Mouse (Mus musculus): ENCODE measurements around the gene Nnmt.

Gene Nnmt

DNA sequence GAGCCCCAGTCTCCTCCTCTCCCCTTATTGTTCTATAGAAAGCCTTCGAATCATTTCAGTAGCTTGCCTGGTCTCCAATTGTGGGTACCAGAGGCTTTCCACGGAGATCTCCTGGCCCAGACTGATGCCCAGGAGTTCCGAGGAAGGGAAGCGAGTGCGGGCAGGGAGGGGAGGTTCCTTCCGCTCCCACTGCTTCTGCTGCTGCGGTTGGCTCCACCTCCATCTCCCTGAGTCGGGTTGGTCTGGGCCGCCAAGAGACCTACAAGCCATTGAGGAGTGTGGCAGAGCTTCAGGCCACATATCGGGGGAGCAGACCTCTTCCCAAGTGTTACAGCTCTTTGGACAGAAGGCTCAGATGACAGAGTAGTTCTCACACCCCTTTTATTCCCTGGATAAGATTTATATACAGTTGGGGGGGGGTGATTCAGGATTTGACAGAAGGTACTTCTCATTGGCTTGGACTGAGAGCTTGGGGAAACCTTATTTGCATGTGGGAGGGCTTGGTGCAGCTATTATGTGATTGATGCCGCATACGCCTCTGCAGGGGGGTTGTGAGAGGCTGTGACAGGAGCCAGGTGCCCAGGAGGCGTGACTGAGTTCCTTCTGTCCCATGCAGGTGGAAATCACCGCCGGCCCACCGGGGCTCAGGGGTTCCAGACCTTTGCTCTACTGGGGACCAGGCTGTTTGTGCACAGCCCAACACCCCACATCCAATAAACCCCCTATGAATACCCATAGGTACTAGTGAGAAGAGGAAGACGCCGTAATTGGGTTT, 30.8 kb upstream of the Nnmt start:
- no peak for DNase-seq (ENCODE audit: low read depth)

DNA sequence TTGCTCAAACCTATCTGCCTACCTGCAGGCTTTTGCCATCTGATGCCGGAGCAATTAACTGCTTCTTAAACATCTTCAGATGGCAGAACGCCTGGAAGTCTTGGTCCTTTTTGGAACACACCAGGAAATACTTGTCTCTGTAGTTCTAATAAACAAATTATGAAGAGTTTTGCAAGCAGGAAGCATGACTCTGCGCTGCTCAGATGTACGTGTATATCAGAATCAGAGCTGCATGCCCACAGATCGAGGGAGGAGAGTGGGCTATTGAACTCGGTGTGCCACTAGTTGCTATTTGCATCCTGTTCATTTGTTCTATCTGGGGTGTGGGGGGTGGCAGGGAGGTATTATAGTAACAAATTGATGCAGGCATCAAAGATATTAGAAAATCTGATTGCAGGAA, 28.2 kb upstream of the Nnmt start:
- no peak for DNase-seq (ENCODE audit: low read depth)

GRCm38 (mm10) chr9:48619268-48619667, 14.3 kb upstream of the Nnmt start:
- no peak for DNase-seq (ENCODE audit: low read depth)

GRCm38 (mm10) chr9:48618589-48618988, 13.6 kb upstream of the Nnmt start:
- peak; percentile 33 for DNase-seq (ENCODE audit: low read depth)

DNA sequence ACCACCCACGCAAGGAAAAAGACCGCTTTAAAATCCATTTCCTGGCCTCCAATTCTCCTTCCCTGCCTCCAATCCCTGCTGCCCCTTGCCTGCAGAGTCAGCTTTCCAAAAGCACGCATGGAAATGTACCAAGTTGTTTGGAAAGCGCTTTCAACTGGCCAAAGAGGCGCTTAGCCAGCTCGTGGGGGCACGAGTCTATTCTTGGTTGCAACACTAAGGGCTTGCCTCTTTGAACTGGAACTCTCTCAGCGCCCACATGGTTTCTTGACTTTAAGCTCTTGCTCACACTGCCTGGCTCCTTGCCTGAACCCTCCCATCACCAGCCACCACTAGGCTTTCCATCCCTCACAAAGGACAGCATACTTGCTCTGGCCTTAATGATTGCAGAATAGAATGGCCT, 13.2 kb upstream of the Nnmt start:
- DNase-seq (ENCODE audit: low read depth), result no peak

DNA sequence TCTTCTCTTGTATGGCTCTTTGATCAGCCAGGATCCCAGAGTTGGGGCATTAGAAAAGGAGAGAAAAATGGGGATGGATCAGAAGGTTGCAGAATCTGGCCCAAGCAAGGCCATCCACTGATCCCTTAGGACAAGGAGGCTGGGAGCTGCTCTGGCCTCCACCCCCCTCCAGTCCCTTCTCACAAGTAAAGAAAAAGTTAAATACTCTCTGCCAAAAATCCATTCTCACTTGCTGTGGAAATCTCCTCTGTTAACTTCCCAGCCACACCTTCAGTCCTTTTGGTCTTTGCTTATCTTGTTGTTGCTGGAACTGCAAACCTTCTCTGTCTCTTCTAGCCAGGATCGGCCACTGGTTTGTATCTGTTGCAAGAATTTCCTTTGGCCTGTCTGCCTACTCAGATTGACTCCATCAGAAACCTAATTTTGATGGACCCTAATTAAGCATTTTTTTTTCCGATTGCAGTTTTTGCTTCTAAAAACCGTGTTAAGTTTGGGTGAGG, 12.6 kb upstream of the Nnmt start:
- DNase-seq (ENCODE audit: low read depth), result no peak

DNA sequence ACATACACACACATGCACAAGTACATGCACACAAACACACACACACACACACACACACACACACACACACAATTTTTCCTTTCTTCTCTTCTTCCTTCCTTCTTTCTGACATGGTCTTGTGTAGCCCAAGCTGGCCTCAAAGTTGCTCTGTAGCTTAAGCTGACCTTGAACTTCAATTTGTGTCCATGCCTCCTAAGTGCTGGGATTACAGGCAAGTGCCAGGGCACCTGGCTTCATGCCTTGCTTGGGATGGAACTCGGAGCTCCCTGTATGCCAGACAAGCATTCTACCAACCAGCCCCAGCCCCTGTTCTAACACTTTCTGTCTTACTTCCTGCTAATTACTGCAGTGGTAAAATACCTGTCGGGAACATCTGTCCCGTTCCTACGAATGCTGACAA, 8.3 kb upstream of the Nnmt start:
- DNase-seq (ENCODE audit: low read depth), result no peak

DNA sequence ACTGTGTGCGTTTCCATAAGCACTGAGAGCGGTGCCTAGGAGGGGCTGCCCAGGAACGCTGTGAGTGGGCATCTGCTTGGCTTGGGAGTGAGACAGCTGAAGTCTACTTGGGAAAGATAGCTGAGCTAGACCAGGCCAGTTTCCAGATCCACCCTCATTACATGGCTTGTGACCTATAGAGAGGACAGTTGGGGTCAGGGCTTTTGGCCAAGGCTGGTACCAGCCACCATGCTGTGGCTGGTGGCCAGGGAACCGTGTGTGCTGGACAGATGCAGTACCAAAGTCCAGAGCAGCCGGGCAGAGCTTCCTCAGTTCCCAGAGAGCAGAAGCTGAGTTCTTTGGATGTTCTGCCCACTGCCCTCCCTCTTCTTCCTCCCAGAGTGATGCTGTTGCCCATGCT, 7.6 kb upstream of the Nnmt start:
- DNase-seq (ENCODE audit: low read depth), result no peak

DNA sequence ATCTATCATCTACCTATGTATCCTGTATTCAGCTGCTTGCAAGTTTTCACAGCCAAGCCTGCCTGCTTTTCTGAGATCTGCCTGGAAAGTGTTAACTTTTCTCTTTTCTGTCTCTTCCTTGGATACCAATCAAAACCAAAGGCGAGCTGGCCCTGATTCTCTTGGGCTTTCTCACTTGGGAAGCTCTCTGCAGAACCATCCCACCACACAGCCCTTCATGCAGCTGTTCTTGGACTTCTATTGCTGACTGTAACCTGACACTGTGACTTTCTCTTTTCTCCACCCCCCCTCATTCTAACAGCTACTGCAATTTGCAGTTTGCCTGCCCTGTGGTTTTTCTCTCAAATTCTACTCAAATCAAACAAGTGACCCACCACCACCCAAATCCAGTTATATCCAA, 6.1 kb upstream of the Nnmt start:
- no peak for DNase-seq (ENCODE audit: low read depth)

- DNase-seq (ENCODE audit: low read depth), result no peak
Observed at GRCm38 (mm10) chr9:48609734-48610133, 4.8 kb upstream of the Nnmt start.

DNA sequence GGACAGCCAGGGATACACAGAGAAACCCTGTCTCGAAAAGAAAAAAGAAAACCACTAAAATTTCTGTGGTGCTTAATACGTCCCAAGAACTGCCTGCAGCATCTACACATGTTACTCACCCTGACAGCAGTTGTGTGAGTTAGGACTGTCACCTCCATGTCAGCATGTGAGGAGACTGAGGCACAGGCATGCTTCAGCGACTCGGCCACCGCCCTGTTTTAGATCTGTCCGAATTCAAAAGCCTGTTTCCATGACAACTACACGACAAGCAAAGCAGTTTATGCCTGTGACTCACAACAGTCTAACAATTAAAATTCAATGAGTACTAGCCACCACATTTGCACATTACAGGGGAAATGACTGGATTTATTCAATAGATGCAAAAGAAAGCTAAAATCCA, 2.5 kb upstream of the Nnmt start:
- no peak for DNase-seq (ENCODE audit: low read depth)

DNA sequence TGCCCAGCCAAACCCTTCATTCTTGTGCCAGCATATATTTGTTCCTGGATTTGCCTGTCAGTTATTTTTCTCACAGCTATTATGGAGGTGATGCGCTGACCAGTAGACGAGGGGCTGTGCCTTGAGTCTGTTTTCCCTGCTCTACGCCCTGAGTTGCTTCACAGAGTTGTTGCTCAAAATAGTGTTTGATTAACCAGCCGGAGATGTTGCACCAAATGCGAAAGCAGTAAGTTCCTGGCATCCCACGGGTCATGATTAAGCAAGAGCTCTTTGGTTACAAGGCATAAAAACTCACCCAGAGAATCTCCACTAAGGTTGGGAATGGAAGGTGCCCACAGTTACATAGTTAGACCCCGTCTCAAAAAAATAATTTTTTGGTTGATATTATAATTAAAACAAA, 1.2 kb upstream of the Nnmt start:
- no peak for DNase-seq (ENCODE audit: low read depth)

GRCm38 (mm10) chr9:48605697-48606096, 744 bp upstream of the Nnmt start:
- no peak for DNase-seq (ENCODE audit: low read depth)

- DNase-seq (ENCODE audit: low read depth), result no peak
Observed at GRCm38 (mm10) chr9:48604226-48604625, 727 bp downstream of the Nnmt start.

GRCm38 (mm10) chr9:48600881-48601280, 4.1 kb downstream of the Nnmt start:
- DNase-seq (ENCODE audit: low read depth), result no peak

DNA sequence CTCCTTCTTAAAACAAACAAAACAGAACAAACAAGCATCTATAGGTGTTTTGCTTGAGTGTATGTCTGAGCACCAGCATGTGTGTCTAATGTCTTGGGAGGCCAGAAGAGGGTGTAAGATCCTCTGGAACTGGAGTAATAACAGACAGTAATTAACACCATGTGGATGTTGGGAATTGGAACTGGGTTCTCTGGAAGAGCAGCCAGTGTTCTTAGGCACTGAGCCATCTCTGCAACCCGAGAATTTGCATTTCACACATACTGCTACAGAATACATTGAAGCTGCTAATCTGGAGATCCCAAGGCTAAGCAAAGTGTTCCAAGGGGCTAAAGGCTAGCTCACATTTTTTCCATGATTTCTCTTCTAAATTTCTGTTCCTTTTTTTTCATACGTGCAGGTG, 4.9 kb downstream of the Nnmt start:
- DNase-seq (ENCODE audit: low read depth), result no peak

- DNase-seq (ENCODE audit: low read depth), result no peak
Observed at GRCm38 (mm10) chr9:48597494-48597893, 7.5 kb downstream of the Nnmt start.

DNA sequence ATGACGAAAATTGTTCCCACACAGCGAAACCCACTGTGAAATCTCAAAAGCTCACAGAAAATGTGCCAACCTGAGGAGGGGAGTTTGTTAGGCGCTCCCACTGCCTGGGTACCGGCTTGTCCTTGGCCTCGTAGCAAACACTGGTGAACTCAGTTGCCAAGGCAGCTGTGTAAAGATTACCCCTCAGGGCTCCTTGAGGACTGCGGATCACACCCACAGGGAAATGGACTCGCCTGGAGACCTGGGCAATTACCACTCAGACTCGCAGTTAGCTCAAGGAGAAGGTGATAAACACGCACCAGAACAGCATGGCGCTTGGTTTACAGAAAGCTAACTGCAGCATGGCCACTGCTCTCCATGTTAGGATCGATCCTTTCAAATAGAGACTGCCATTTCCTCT, 8.0 kb downstream of the Nnmt start:
- no peak for DNase-seq (ENCODE audit: low read depth)

DNA sequence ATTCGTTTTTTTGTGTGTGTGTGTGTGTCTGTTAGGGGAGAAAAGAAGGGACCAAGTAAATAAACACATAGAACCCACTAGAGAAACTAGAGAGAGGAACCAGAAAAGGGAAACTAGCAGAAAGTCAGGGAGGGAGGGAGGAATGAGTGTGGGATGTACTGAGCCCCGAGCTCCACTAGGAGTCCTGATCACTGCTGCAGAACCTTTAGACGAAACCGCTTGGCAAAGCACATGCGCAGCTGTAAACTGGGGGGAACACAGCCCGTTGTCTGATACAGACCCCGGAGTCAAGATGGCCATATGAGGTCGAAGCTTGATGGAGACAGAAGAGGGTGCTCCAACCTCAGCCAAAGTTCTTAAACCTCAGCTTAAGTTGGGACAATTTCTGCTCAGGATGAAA, 11.0 kb downstream of the Nnmt start:
- DNase-seq (ENCODE audit: low read depth), result no peak

GRCm38 (mm10) chr9:48590606-48591005, 14.3 kb downstream of the Nnmt start:
- DNase-seq (ENCODE audit: low read depth), result no peak

DNA sequence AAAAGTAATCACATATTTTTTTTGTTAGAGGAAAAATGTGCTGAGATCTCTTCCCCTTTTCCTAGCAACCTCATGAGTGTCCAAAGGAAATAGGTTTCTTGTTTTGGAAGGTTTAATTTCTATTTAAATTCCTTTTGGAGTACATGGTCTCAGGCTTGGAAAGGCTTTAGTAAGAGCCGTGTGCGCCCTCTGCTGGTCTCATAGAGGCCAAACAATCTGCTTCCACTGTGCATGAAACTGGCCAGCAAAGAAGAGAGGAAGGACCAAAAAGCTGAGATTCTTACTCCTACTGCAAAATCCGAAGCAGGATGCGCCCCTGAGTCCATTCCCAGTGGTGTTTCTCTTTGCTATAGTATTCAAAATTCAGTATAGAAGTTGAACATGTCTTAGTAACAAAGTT, 18.6 kb downstream of the Nnmt start:
- DNase-seq (ENCODE audit: low read depth), result peak; percentile 37

GRCm38 (mm10) chr9:48580808-48581207, 24.1 kb downstream of the Nnmt start:
- no peak for DNase-seq (ENCODE audit: low read depth)

DNA sequence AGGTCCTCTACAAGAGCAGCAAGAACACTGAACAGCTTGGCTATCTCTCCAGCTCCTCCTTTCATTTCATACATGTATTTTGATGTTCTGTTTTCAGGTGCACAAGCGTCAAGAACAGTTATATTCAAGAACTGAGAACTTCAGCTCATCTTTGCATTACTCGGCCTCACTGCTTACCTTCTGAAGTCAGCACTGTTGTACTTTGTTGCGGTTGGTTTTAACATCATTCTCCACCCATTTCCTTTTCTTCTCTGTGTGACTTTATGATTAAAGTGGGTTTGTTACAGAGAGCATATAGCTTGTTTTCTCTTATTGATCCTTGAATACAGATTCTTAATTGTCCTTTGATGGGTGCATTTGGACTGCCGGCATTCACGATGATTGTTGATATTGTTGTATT, 42.6 kb downstream of the Nnmt start:
- DNase-seq (ENCODE audit: low read depth), result no peak

DNA sequence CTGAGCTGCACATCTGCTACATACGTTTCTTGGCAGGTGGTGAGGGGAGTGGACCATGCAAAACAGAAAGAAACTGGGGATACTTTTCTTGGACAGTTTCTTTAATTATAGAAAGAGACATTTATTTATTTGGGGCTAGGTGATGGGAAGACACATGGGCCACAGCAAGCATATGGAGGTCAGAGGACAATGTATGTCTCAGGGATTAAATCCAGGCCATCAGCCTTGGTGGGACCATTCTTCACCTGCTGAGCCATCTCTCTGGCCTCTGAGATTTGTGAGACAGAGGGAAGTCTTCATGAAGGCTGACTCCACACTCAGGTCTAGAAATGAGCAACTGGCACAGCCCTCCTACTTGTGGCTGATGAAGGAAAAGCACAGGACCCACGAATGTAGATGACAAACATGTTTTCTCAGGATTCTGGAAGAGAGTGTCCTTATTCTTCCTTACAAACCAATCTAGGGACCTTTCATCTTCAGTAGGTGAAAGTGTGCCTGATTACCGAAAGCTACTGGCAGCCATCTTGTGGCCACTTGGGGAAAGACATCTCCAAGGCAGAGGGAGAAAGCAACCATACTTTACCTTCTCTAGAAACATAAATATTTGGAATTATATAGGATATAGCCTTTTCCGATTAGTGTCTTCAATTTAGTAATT, 45.3 kb downstream of the Nnmt start:
- DNase-seq (ENCODE audit: low read depth), result peak; percentile 8

All from c-Kit-positive CD71-positive TER-119-negative erythroid progenitor cells, embryonic 14.5 days (primary cell).